Mouse (Mus musculus): ENCODE measurements around the gene Slc11a2.
A peak's percentile ranks its signal among the peaks of the same experiment; 100 is the strongest.
"Not testable (repeated sequence)": the region's sequence is repeated elsewhere in the genome, so short reads cannot be mapped to it uniquely, and the experiment has no call there.

The Slc11a2 gene

DNA sequence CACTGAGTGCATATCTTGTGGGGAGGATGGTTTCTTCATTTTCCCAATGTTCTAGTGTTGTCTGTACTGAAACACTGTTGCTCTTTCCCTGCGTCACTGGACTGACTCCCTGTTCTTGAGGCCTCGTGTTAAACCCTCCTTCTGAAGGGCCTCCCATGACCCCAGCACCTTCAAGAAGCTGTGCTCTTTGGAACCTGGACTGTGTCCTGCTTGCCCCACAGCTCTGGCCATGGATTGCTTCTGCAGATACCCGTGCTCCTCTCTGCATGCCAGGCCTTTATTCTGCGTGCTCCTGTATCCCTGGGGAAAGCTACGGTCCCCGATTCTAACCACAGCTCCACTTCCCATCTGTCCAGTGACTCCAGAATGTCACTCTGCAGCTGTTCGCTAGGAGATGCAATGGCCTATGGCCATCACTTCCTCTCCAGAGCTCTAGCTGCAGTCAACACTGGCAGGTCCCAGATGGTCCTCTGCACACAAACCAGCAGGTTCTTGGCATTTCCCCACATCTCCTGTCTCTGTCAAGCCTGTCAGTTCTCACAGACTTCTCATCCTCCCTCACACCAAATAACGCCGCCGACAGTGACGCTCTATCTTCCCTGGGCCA lies 5.2 kb upstream of the Slc11a2 start:
- DNase-seq, result no peak

DNA sequence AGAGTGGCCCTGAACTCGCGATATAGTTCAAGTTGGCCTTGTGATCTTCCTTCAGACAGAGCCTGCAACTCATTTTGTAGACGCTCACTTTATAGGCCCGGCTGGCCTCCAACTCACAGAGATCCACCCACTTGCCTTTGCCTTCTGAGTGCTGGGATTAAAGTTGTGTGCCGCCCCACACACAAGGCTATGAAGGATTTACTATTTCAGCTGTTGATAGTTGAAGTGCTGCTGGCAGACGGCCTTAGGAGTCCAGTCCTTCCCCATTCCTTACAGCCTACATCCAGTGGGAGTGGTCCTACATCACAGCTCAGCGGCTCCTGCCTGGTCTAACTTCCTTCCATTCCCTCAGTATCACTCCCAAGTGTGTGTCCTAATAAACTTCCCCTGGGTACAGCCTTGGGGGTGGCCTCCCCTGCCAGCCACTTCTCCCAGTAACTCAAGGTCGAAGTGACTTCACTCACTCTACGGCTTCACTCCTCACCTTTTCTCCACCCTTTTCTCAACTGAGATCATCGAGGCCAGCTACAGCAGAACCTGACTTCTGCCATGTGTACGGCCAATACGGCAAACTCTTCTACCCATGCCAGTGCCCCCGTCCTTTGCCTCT lies 3.5 kb upstream of the Slc11a2 start:
- DNase-seq, result no peak

DNA sequence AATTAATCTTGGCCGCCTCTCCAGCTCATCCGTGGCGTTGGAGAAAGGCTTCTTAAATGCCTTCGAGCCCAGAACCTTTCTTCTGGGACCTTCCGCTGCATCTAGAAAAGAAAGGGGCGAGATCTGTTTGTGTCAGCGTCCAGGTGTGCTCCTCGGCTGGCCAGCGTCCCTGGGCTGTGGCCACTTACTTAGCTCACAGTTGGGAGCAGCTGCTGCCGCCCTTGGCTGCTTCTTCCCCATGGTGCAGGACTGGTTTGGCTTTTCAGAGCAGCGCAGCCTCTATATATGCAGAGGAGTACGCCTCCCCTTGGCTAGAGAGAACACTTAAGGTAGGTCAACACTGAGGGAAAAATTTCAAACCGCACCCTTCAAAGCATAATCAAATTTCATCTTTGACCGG lies 956 bp downstream of the Slc11a2 start:
- no peak for DNase-seq

DNA sequence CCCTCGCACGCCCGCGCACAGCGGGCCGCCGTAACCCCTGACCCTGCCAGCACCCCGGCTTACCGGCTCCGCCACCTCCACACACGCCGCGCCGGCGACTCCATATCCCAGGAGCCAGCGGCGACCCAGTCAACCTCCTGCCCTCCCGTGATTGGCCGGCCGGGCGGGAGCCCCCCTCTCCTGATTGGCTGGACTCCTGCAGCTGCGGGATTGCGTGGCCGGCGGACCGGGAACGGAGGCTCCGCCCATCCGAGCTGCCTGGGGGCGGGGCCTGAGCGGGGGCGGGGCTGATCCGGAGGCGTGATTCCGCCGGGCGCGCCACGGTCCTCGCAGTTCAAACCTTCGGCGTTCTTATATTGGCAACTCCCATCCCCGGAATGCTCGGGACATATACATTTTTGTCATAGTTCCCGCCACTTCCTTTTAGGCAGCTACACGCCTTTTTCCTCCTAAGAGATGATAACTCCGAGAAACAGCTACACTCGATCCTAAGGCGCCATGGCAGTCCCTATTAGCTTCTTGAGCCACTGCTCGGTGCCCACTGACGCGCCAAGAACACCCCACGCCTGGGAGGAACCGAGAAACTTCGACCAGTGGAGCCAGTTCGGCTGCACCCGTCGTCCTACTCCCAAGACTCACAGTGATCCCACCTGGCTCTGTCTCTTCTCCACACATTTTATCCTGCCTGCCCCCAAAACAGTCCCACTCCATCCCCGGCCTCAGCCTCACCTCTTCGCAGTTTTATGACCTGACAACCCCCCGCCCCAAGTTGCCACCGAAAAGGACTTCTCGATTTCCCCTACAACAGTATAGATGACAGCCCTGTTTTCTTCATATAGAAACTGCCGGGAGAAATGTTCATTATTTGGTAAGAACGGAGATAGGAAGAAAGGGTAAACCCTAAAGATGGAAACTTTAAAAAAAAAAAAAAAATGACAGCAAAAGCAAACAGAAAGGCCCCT lies 1.7 kb downstream of the Slc11a2 start:
- DNase-seq, result peak; percentile 98

DNA sequence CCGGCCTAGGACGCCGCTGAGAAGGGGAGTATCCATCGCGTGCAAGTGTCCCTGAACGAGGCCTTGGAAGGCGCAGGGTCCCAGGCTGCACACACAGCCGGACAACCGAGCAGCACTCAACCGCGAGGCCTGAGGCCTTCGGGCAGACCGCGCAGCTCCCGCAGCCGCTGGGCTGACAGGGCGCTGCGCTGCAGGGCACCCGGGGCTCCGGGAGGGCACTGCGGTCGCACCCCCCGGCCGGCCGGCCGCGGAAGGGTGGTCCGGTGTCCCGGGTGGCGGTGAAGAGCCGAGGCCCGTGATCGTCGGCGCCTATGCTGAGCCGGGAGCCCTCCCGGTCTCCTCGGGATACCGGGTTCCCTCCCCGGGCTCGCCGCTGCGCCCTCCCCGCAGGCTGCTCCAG lies 2.4 kb downstream of the Slc11a2 start:
- no peak for DNase-seq

DNA sequence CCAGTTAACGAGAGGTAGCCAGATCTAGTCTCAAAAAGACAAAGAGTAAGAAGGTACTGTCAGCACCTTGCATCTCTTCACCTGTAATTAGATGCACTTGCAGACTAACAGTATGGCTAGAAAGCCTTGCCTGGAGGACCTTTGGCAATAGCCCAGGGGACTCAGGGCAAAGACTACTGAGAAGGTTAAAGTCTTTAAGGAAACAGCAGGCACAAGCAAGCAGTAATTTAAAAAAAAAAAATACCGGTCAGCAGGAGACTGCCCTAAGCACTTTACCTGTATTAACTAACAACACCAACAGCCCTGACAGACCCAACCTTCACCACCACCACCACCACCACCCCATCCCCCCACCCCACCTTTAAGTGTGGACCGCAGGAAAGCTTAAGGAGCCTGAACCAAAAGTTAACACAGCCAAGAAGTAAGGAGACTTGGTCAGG lies 3.1 kb downstream of the Slc11a2 start, which contains the start of gene Gm5475:
Gene Gm5475, plus strand, starts transcription at position 390 of the 440 bp plus-strand sequence.
- DNase-seq, result not testable (repeated sequence)

DNA sequence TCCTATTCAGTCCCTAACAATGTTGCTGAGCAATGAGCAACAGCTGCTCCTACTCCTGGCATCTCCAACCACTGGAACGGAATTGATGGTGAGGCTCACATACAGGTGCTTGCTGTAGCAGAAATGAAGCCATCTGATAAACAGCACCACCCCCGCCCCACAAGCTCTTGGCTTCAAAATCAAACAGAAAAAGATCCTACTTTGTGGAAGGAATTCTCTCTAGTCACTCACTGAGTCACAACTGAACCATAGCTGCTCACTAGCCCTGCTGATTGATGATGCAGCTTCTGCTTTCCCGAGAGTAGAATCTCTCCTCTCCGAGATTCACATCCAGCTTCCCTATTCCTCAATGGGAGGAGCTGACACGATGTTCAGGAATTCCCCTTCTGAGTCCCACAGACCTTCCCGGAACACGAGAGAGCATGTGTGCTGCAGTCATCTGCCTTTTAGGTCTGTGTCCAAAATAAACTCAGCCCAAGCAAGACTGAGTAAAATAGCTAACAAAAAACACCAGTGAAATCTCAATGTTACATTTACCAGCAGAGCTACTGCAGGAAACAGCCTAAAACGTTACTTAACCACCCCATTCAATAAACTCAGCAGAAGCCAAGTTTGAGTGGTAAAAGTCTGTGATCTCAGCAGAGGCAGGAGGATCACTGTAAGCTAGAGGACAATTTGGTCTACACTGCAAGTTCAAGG lies 3.7 kb downstream of the Slc11a2 start:
- DNase-seq, result no peak

DNA sequence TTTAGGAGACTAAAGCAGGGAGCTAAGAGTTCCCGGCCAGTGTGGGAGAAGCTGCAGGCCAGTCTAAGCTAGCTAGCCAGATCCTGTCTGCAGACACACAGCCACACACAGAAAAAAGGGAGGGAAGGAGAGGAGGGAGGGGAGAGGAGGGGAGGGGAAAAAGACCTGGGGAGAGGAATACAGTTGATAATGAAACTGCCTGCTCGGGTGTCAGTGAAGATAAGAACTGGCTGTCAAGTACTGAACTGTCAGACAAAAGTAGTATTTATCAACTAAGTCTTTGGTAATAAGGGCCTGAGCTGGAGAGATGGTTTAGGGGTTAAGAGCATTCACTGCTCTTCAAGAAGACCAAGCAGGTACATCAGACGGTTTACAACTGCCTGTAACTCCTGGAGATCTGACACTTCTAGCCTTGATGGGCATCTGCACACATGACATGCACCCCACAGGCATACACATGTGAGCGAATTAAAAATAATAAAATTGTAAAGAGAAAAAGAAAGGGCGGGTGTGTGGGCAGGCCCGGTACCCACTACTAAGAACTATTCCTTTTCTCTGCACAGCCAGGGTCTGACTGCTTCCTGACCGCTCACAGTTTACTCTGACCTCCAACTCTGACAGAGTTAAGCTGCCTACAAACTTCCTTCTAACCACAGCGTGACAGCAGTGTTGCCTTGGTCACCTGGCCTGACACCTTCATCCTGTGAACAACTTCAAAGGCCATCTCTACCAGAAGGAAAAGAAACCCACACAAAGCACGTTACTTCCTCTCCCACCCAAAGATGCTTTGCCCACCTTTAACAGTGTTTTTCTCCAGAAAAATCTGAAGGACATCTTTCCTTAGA lies 4.7 kb downstream of the Slc11a2 start:
- DNase-seq, result no peak

DNA sequence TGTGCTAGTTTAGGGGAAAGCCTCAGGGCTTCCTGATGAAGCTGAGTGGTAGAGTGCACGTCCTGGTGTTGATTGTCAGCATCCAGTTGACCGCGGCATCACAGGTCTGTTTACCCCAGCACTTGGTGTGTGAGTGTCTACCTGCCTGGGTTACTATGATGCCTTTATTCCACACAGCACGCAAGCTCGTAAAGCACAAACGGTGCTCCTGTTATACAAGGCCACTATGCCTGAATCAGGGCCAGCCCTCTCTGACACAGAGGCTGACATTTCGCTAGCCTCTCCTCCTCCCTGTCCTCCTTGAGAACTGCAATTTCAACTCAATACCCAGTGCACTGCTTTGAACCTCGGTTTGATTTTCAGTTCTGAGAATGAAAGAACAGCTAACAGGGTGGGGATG lies 5.6 kb downstream of the Slc11a2 start:
- no peak for DNase-seq

DNA sequence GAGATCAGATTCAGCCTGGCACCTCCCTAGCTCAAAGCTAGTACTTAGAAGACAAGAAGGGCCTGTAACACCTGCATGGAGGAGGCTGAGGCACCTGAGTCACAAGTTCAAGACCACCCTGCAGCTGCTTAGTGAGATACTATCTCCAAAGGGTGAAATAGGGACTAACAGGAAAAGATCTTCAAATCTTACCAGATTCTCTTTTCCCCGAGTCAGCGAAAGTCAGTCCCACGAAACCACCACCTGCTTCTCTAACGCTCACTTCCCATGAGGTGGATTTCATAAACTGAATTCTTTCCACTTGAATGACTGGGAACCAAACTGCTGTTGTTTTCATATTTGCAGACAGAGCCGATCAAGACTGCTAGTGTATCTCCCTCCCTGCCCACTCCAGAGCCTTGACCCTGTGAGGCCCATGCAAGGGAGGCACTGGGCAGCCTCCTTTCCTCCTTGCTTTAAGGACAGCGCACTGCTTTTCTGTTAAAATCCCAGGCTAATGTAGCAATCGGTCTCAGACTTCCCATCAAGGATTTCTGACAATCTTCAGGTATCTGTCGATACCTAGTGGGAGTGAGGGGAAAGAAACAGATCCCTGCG lies 6.9 kb downstream of the Slc11a2 start:
- DNase-seq, result no peak

DNA sequence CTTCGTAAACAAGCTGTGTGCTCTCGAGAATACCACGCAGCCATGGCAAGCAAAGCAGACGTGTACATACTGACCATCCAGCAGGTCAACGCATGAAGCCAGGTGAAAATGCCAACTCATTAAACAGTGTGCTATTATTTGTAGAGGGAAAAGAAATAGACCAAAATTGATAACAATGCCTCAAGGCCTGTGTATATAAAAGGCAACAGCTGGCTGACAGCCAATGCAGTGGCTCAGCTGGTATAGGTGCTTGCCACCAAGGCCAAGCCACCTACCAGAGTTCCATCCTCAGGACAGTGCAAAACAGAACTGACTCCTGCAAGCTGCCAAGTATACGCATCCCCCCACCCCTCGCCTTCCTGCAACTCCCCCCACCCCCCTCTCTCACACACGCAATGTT lies 9.2 kb downstream of the Slc11a2 start:
- no peak for DNase-seq

DNA sequence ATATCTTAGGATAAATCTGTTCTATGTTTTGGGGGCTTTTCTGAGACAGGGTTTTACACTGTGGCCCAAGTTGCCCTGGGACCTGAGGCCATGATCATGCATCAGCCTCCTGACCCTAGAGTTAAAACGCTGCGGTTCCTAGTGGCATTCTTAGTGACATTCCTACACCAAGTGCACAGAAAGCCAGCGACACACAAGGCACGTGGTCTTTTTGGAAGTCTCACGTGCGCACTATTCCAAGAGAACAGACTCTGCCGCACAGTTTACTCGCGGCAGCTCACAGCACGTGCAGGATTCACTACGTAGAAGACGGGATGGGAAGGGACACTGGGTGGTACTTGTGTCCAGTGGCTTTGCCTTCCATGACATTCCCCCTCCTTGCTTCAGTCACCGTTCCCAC lies 9.9 kb downstream of the Slc11a2 start:
- no peak for DNase-seq

DNA sequence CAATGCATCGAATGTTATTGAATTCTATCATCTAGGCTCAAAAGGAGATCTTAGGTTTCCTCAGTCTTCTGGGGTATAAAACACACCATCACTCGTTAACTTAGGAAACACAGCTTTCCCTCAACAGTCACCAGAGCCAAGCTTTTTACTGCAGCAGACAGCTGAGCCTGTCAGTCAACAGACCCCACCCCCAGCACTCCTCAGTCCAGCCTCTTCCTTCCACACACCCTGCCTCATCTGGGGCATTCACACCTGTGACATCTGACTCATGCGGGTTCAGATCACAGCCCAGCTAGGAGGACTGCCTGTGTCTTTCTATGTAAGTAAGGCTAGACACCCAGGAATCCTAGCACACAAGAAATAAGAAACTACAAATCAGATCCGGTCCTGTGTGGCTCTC lies 10.9 kb downstream of the Slc11a2 start:
- no peak for DNase-seq

DNA sequence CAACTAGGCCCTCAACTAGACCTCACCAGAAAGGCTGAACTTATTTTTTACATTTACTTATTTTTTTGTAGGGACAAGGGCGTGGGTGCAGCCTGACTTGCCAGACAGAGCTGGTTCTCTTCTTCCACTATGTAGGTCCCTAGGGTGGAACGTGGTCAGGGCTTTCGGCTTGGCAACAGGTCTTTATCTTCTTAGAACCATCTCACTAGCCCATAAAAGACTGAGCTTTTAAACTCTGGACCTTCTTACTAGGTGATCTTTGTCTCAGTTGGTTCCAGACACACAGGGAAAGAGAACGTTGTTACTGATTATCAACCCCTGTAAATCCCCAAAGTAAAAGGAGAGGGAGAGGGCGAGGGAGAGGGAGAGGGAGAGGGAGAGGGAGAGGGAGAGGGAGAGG lies 11.6 kb downstream of the Slc11a2 start:
- no peak for DNase-seq

DNA sequence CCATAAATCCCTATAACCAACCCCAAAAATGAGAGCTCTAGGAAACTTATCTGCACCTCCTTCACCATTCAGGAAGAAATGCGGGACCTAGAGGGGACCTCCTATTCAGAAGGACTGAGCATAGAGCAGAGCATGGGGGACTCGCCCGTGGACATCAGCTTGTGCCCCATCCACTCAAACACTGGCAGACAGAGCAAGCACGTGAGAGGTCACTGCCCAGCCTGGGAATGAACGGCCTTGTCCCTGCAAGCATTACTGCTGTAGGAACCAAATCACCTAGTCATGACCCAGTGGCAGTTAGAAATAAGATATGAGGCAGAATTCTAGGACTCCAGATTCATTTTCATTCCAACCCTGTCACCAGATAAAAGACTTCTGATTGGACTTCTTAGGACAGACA lies 13.1 kb downstream of the Slc11a2 start:
- no peak for DNase-seq

DNA sequence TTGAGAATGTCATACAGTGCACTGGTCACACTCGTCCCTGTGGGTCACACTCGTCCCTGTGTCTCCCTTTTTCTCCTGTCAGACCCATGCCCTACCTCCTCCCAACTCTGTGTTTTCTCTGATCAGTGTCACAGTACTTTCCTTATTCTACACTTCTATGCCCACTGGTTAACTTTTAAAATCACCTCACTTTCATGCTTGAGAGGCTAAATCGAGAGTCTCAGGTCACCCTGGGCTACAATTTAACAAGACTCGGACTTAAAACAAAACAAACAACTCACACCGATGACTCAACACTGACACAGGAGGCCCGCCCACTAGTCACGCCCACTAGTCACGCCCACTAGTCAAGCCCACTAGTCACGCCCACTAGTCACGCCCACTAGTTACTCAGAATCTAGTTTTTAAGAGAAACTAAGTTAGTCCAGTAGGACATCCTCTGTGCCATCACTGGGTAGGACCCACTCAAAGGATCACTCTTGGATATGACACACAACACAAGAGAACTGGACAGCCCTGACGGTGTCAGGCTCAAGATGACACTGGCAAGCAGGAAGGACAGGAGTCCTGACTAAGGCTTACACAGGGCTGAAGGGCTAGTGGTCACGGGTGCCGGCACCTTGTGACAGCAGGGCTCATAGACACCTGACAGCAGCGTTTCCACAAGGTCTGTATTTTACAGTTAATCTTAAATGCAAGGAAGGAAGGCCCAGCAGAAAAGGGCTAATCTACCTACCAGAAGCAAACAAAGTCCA lies 13.8 kb downstream of the Slc11a2 start:
- DNase-seq, result no peak

DNA sequence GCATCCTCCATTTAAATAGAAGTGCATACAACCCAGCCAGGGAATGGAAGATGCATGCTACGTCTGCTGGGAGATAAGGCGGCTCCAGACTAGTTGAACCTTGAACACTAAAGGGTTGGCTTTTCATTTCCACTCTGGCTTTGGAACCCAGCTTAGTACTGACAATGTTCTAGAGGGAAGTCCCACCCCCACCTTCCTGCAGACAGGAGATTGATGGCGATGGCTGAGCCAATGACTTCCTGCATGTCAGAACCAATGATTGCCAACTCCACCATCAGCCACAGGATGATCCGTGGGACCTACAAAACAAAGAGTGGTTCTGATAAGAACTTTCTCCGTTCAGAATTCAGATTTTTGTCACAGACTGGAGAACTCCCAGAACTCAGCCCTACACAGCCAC lies 18.8 kb downstream of the Slc11a2 start:
- no peak for DNase-seq

DNA sequence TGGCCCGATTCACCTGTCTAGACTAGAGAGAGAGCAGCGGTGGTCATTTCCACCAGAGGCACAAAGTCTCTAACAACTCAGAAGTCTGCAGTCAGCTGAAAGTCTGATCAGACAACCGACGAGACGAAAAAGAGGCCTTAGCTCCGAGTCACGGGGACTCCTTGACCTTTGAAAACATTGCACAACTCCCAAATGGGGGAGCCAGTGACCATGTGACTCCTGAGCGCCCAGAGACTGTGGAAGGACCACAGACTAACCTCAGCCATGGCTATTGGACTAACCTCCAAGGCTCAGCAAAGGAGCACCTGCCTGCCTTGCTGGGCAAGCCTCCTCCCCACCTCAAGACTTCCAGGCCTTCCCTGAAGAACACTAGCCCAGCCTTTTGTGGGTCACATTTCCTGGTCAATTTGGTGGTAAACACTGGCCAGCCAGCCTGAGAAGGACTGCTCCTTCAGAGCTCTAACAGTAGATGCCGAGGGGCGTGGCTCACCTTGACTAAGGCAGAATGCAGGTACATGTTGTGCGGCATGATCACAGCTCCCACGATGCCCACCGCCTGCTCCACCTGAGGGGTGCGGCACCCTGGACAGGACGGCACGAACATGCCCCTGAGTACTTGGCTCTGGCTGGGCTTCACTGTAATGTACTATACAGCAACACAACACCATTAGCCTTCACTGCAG lies 21.4 kb downstream of the Slc11a2 start:
- no peak for DNase-seq

DNA sequence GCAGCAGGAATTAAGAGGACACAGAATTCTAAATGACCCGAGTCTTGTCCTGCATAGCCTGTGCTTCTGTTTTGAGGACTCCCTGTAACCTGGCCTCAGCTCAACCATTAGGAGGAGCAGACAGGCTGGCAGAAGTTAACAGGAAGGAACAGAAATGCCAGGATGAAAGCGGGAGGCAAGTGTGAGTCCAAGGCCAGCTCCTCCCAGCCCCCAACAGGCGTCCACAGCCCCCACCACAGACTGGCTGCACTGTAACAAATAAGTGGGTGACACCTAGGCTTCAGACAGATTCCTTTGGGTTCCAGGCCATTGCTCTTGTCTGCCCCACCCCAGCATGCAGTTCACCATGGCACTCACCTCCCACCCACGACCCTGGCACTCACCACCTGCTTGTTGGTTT lies 22.1 kb downstream of the Slc11a2 start:
- DNase-seq, result no peak

DNA sequence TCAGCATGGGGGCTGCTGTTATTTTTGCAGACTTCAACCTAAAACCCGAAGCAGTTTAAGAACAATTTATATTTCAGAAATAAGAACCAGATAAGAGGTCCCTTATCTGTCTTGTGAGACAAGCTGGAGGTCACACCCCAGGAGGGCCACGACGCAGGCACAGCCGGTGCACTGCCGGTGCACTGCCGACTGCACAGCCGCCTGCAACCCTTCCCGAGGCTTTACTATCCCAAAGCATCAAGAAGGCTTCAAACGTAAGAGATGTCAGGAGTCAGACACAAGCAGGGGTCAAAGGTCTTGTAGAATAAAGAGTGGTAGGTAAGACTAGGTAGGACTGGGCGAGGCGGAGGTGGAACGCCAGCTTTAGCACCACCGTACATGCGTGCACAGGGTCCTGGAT lies 22.5 kb downstream of the Slc11a2 start:
- no peak for DNase-seq
